Mouse (Mus musculus) layer of hippocampus, adult 18-20 months (tissue): ENCODE results near the gene Stim1. TPM values are rescaled to one million over a fixed set of nuclear protein-coding genes. Genes with fewer than 3 reads are reported as not detected.
"Not testable (repeated sequence)": the region's sequence is repeated elsewhere in the genome, so short reads cannot be mapped to it uniquely, and the experiment has no call there.

Experiments
- DNase-seq, 2 experiments: peaks; one replicate each; pipeline ENCODE4 v3.0.0; 2022; ENCODE audit warnings: low spot score in 2 of 2
- total RNA-seq, 2 experiments: library from RNA; stranded (reverse); gene quantifications; 2 replicates each; pipeline ENCODE4 v1.2.3; 2021

Stim1 gene
- total RNA-seq, 2 experiments from 2014 or later, result 66.7 to 71.6 TPM

- no peak for DNase-seq
Measured at GRCm38 (mm10) chr7:102353420-102353819, 85.8 kb downstream of the Stim1 start.

GRCm38 (mm10) chr7:102358124-102358523, 90.5 kb downstream of the Stim1 start:
- no peak for DNase-seq

- no peak for DNase-seq
Measured at GRCm38 (mm10) chr7:102361297-102361696, 93.7 kb downstream of the Stim1 start.

- no peak for DNase-seq
Measured at GRCm38 (mm10) chr7:102363853-102364252, 96.2 kb downstream of the Stim1 start.

- peak; percentile 88 to 95 for DNase-seq
Measured at GRCm38 (mm10) chr7:102369661-102370060, 102.1 kb downstream of the Stim1 start.

- DNase-seq, result no peak
Measured at GRCm38 (mm10) chr7:102370526-102370925, 102.9 kb downstream of the Stim1 start.

- DNase-seq, result no peak
Measured at GRCm38 (mm10) chr7:102373382-102374072, 105.9 kb downstream of the Stim1 start.

GRCm38 (mm10) chr7:102383221-102383620, 115.6 kb downstream of the Stim1 start:
- no peak for DNase-seq

- no peak for DNase-seq
Measured at GRCm38 (mm10) chr7:102385973-102386372, 118.4 kb downstream of the Stim1 start.

- peak in 1 of 2 experiments; percentile 39 for DNase-seq
Measured at GRCm38 (mm10) chr7:102389082-102389481, 121.5 kb downstream of the Stim1 start.

GRCm38 (mm10) chr7:102393898-102394297, 126.3 kb downstream of the Stim1 start:
- no peak for DNase-seq

GRCm38 (mm10) chr7:102395894-102396293, 128.3 kb downstream of the Stim1 start:
- peak in 1 of 2 experiments; percentile 8 for DNase-seq

- DNase-seq, result no peak
Measured at GRCm38 (mm10) chr7:102396331-102396730, 128.7 kb downstream of the Stim1 start.

- peak in 1 of 2 experiments; percentile 6 for DNase-seq
Measured at GRCm38 (mm10) chr7:102399180-102399731, 131.7 kb downstream of the Stim1 start.

GRCm38 (mm10) chr7:102404118-102404517, 136.5 kb downstream of the Stim1 start:
- no peak for DNase-seq

- no peak for DNase-seq
Measured at GRCm38 (mm10) chr7:102407440-102407839, 139.8 kb downstream of the Stim1 start.

- not testable (repeated sequence) for DNase-seq
Measured at GRCm38 (mm10) chr7:102415272-102415671, 147.7 kb downstream of the Stim1 start.

- no peak for DNase-seq
Measured at GRCm38 (mm10) chr7:102415841-102416240, 148.2 kb downstream of the Stim1 start.

GRCm38 (mm10) chr7:102417398-102417797, 149.8 kb downstream of the Stim1 start:
- peak; percentile 37 to 69 for DNase-seq

- no peak for DNase-seq
Measured at GRCm38 (mm10) chr7:102422036-102422435, 154.4 kb downstream of the Stim1 start.

GRCm38 (mm10) chr7:102425933-102426685, 158.5 kb downstream of the Stim1 start:
- no peak for DNase-seq

GRCm38 (mm10) chr7:102434344-102434743, 166.7 kb downstream of the Stim1 start:
- DNase-seq, result no peak
